Mouse (Mus musculus) bone marrow, adult 2 months (tissue): Measurements from ENCODE around the gene Prox1.

Experiments used
- CTCF ChIP-seq: fragments of 200-500 bp; IDR thresholded peaks from 2 replicates; pipeline ENCODE4 v1.5.1; 2011; ENCODE audit warnings: low read length, control low read depth; ENCODE audit not compliant: control insufficient read depth, insufficient read depth
- POLR2A ChIP-seq: fragments of 200-500 bp; IDR thresholded peaks from 2 replicates; pipeline ENCODE4 v1.6.1; 2011; ENCODE audit warnings: low read depth, mild to moderate bottlenecking, control low read depth, low read length, borderline replicate concordance; ENCODE audit not compliant: control insufficient read depth

- TF ChIP-seq CTCF (no peak), POLR2A (no peak)
Measured at GRCm38 (mm10) chr1:190165511-190165910, 5.0 kb downstream of the Prox1 start.
